Mouse (Mus musculus) 3T3-L1 (cell line): ENCODE data around the gene Arhgap21.
A peak's percentile ranks its signal among the peaks of the same experiment; 100 is the strongest.
"Not testable (repeated sequence)": the region's sequence is repeated elsewhere in the genome, so short reads cannot be mapped to it uniquely, and the experiment has no call there.

Experiments
- DNase-seq: peaks from one replicate; pipeline ENCODE4 v3.0.0-alpha.2; 2015; ENCODE audit warnings: low read depth, low spot score

Gene Arhgap21

DNA sequence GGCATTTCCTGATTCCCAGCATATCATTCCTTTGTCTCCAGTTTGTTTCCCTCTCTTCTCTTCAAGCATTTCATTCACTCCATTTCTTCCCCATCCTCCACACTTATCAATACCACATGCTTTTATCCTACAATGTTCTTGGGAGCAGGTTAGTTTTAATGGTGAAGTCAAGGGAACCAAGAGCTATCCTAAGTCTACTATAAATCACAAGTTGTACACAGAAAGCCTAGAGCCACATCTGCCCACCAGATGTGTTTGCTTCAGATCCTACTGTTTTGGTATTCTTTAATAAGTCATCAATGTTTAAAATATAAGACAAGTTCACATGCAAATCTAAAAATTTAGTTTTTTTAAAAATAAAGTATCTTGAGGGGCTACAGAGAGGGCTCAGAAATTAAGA is 27.6 kb downstream of the Arhgap21 start:
- DNase-seq = peak; percentile 43

DNA sequence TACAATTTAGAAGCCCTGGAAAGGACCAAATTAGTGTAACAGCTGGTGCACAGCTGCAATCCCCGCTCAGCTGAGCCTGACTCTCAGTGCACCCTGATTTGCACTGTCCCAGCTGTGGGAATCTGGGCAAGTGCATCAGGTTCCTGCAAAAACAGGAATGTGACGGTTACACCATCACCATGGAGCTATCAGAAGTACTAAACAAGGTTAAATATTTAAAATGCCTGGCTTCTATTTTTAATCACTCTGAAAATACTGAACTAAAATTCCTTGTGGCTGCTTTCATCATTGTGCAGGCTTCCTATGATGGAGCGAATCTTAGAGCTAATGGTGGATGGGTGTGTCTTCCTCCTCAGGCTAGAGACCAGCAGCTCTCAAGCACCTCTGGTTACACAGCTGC is 29.3 kb downstream of the Arhgap21 start:
- DNase-seq = no peak

DNA sequence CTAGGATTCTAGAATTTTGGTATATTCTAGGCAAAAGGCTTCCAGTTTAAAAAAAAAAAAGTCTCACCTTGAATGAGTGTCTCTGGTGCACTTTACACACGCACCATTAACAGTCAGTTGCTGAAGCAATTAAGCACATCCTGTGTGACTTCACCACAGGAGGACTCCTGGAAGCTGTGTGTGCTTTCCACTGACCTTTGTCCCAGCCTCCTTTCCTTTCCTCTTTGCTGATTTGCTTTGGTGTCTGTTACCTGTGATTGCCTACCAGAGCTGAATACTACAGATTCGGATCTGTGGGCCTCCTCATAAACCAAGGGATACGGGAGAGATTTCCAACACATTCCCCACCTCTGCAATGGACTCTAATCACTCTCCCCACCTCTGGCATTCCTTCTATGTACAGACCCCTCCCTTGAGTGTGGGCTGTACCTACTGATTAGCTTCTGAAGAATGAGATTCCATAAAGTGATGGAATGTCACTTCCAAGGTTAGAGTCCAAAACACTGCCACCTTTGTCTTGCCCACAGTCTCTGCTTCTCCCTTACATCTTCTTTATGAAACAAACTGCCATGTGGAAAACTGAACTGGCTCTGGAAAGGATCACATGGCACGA is 32.0 kb downstream of the Arhgap21 start:
- DNase-seq = no peak

DNA sequence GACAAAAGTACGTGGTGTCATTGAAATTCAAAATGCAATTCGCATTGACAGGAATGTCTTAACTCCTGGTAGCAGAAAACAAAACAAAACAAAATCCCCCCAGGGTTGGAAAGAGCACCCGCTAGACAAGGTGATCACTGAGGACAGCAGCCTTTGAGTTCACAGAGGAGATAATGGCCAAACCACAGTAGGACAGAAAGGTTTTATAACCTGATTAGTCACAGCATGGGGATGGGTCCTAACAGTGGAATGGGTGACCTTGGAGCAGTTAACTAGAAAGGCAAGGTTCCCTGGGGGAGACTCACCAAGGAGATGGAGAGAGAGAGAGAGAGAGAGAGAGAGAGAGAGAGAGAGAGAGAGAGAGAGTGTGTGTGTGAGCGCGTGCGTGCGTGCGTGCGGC is 34.3 kb downstream of the Arhgap21 start:
- no peak for DNase-seq

DNA sequence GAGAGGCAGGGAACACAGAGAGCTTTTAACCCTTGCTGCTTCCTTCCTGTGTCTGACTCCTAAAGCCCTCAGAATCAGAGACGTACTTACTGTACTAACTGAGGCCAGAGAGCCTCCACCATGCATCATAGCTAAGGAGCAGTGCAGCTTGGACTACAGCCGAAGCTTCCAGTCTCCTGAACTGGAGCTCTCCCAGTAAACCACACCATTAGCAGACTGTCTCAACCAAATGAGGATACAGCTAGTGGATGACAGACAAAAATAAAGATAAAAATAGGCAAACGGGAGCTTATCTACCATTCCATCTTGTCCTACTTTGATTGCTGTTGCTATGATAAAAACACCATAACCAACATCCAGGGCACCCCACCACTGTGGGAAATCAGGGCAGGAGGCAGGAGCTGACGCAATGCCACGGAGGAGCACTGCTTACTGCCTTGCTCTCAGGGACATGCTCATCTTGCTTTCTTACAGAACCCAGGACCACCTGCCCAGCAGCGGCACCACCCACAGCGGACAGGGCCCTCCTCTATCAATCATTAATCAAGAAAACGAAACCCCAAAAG is 35.9 kb downstream of the Arhgap21 start:
- no peak for DNase-seq

- DNase-seq = not testable (repeated sequence)
These were observed 36.9 kb downstream of the Arhgap21 start for GRCm38 (mm10) chr2:20931761-20932160.

DNA sequence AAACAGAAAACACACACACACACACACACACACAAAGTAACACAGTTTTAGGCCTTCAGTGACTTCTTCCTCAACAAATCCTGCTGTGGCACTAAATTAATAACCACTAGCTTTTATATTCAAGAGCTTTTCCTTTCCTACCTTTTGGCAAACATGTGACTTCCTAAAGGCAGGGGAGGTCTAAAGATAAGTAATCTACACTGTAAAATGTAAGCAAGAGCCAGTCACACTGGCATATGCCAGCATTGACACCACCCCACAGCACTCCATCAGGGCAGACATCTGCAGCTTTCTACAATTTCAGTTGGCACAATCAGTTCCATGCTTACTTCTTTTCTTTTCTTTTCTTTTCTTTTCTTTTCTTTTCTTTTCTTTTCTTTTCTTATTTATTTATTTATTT is 40.2 kb downstream of the Arhgap21 start:
- DNase-seq = no peak

GRCm38 (mm10) chr2:20924938-20925337 is 43.7 kb downstream of the Arhgap21 start:
- DNase-seq = no peak

DNA sequence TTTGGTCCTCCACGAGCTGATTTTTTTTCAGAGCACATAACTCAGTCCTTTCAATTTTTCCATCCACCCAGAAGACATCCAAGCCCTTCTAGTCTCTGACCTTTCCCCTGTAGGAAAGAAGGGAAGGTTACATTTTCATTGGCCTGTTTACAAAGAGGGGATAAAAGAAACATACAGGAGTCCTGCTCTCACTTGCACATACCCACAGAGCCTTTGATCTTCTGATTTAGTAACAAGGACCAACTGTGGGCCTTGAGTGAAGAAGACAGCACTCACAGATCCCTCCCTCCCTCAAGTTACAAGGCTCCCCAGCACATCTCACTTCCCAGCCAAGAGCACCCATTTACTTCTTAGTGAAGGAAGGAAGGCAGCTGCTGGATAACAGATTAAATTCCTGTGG is 46.3 kb downstream of the Arhgap21 start:
- DNase-seq = no peak

DNA sequence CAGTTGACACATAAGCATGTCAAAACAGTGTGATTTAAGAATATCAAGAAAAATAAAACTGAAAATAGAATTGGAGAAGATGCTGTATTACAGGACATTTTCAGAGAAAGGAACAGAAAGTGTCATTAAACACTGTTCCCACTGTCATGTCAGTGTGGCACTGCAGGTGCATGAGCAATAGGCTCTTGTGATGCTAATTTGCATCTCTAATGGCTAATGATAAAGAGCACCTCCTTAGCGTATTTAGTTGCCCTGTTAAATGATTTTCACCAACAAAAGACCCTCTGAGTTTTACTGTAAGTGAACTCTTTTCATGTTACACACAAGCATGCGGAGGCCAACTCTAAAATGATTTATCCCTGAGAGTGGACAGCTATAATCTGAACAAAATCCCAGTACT is 47.1 kb downstream of the Arhgap21 start:
- DNase-seq = no peak

DNA sequence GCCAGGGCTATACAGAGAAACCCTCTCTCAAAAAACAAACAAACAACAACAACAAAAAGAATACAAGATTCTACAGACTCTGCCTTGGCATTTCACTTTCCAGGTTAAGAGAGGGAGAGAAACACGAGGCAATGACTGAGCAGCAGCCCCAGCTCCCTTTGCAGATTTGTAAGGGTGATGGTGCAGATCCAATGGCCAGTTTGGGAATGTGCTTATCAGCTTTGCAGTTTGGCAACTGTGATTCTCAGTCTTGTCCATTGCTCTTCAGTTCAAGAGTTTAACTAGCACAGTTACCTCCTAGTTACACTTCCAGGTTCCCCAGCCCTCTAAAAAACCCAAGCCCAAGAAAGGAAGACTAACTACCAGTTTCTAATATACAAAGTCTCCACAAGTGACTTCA is 47.7 kb downstream of the Arhgap21 start:
- no peak for DNase-seq

DNA sequence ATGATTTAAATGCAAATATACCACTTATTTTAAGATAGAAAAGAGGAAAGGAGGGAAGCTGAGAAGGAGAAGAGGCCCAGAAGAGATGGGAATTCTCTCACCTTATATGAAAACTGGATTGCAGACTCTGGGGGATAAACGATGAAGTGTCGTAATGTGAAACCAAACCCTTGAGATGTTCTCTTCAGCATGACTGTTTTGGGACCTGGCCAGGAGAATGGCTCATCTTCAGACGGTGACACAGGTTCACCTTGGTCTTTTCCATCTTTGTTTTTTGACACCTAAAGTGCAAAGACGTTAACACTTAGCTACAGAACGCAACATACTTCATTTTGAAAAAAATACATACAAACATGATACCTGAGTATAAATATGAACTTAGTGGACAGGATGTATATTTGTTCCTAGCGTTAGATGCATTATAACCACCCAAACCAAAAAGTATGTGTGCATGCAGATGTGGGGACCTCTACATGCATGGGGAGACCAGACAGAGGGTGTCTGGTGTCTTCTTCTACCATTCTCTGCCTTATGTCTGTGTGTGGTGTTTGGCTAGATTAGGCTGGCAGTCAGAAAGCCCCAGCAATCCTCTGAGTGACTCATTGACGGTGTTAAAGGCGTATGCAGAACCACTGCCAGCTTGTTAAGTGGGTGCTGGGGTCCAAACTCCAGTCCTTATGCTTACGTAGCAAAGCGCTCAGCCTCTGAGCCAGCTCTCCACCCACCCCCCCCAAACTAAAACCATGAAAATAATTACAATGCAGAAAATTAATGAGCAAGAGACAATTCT is 54.0 kb downstream of the Arhgap21 start:
- DNase-seq = peak; percentile 40

DNA sequence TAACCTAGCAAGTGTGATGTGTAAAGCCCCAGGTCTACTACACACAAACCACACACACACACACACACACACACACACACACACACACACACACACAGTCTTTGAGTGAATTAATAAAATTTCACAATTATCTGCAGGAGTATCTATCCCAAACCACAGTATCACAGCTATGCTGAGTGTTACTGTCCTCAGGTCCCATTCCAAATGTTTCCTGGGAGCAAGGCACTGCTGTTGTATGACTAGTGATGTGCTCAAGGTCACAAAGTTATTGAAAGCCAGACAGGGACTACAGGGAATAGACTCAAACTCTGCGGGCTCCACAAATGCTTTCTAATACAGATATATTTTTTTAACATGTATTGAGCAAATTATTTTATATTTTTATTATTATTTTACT is 55.7 kb downstream of the Arhgap21 start:
- no peak for DNase-seq

- no peak for DNase-seq
These were observed 56.2 kb downstream of the Arhgap21 start for GRCm38 (mm10) chr2:20912348-20913018.

DNA sequence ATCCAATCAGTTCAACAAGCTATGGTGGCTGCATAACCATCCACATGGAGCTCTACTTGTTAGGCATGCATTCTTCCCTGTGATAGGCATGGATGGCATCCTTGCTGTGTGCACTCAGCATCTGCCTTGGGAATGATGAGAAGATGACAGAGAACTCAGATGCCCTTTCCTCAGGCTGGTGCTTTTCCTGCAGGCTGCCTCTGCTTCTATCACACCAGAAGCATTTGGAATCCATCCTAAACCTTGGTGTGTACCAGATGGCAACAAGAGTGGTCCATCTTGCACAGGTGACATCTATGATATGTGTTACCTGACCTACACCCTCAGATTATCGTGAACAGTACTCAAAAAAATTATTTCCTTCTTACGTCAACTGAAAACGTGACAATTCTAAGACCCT is 58.2 kb downstream of the Arhgap21 start:
- no peak for DNase-seq

GRCm38 (mm10) chr2:20909404-20909803 is 59.3 kb downstream of the Arhgap21 start:
- DNase-seq = no peak

DNA sequence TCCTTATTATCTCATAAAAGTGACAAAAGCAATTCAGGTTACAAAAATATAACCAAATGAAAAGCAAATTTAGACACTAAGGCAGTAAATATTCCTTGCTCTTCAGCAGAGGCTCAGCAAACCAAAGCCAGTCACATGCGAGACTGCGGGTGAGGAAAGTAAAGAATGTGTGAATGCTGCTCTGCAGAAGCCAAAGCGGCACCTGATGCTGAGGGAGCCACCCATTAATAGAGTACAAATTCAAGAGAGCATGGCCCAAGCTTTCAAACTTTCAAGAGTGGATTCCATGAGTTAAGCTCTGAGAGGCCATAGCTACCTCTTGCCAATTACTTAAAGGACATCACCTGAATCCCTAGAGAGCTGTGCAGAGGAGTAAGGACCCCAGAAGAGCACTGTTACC is 61.4 kb downstream of the Arhgap21 start:
- no peak for DNase-seq

DNA sequence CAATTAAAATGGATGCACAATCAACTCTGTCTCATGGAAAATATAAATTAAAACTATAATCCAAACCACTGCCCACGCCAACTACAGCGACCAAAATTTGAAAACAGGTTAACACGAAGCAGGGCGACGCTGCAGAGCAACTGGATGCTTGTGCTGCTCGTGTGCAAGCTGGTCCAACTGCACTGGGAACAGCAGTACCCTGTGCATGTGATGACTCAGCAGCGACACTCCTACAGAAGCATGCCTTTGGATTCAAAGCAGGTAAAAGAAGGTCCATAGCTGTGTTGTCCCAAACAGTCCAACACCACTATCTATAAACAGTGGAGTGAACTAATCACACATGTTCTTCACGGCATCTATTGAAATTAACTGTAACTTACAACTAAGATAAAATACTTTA is 63.3 kb downstream of the Arhgap21 start:
- DNase-seq = no peak

GRCm38 (mm10) chr2:20902981-20903645 is 65.6 kb downstream of the Arhgap21 start:
- peak; percentile 47 for DNase-seq

DNA sequence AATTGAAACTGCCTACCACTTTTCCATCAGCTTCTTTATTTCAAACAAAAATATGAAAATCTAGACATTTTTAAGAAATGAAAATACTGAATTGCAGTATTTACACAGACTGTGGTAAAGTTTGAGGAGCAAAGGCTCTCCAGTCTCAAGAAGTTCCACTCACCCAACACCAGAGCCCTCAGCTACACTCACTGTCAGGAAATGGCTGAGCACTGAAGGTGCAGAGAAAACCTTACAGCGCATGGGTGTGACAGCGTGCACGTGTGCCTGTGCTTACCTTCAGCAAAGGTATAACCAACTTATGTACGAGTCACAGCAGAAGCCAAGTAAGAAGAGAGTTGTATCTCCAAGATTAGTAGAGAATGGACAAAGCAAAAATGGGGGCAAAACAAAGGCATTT is 66.8 kb downstream of the Arhgap21 start:
- no peak for DNase-seq

GRCm38 (mm10) chr2:20899301-20899700 is 69.4 kb downstream of the Arhgap21 start:
- no peak for DNase-seq

- DNase-seq = peak; percentile 84
These were observed 70.0 kb downstream of the Arhgap21 start for GRCm38 (mm10) chr2:20898684-20899083.
